ENCODE assay signal across 8 mouse cellular contexts in the genomic region with DNA sequence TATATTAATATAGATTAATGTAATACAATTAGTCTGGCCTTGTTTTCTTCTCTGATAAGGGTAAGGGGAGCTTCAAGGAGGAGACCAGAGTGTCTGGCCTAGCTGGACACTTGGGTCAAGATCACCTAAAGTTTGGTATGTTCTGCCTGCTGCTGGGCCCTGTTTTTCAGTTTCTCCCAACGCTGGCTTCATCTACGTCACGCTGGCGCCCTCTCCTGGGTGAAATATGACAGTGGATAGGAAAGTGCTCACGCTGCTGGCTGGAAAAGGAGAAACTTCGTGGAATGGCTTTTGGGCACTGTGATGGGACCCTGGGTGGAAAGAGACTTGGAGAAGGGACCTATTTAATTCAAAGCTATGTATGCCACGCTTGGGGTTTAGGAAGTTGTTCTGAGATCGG. TPM values are rescaled to one million over a fixed set of nuclear protein-coding genes. Genes with fewer than 3 reads are reported as not detected.
DNase-seq lines count a peak whose midpoint lies in the region; ATAC-seq and TF ChIP-seq lines count a peak whose summit lies in the region.

No protein-coding gene starts in this region.

- DNase-seq in CH12.LX (ENCODE audit: extremely low read depth), result peak; percentile 90
- DNase-seq in large intestine, adult 2 months (ENCODE audit: low read depth, low spot score), result peak; percentile 45
- DNase-seq in ovary, postnatal 36 days (ENCODE audit: low spot score), result peak; percentile 84
- DNase-seq in thymus, postnatal 10 days (ENCODE audit: low spot score in 2 of 2), result peak; percentile 45 to 77

- TF ChIP-seq POLR2A in CH12.LX (IDR thresholded peaks at IDR 0.05; ENCODE audit: low read depth, low read length), result no peak
- TF ChIP-seq POLR2A in bone marrow, adult 2 months (IDR thresholded peaks at IDR 0.05; ENCODE audit: borderline replicate concordance, control insufficient read depth, low read depth, low read length), result no peak
- TF ChIP-seq POLR2A in embryonic fibroblast, embryonic 13.5 days (IDR thresholded peaks at IDR 0.05; ENCODE audit: low read depth, low read length), result no peak

- no peak for TF ChIP-seq EP300 in CH12.LX (IDR thresholded peaks at IDR 0.05; ENCODE audit: low read length)

- no peaks in the 10 kb centered on the region for H3K79me2 ChIP-seq in CH12.LX (replicated peaks; ENCODE audit: control insufficient read depth, extremely low read depth, insufficient read depth, poor library complexity, severe bottlenecking)

- H3K27me3 ChIP-seq in CH12.LX (replicated peaks), result no peaks in the 10 kb centered on the region
- no peaks in the 10 kb centered on the region for H3K27me3 ChIP-seq in heart, embryonic 12.5 days (replicated peaks)
- H3K27me3 ChIP-seq in liver, embryonic 16.5 days (ENCODE audit: control insufficient read depth, insufficient read depth, low read depth, low read length), result no peaks in the 10 kb centered on the region

- peak overlapping the region; percentile 69 for H3K4me2 ChIP-seq in CH12.LX (ENCODE audit: insufficient read depth, low read depth, poor library complexity, severe bottlenecking)
- peak overlapping the region; percentile 47 for H3K4me2 ChIP-seq in heart, embryonic 12.5 days
- peak overlapping the region; percentile 27; the same call in 1 of the 2 replicates for H3K4me2 ChIP-seq in liver, embryonic 16.5 days (ENCODE audit: low read depth, low read length)

- no peak for ATAC-seq in heart, embryonic 12.5 days (ENCODE audit: insufficient number of reproducible peaks, low FRiP score)
- no peak for ATAC-seq in liver, embryonic 16.5 days (ENCODE audit: low read depth)

- no peaks in the 10 kb centered on the region for H3K9me3 ChIP-seq in CH12.LX (replicated peaks; ENCODE audit: low read length)
- no peaks in the 10 kb centered on the region for H3K9me3 ChIP-seq in heart, embryonic 12.5 days (replicated peaks)
- no peaks in the 10 kb centered on the region for H3K9me3 ChIP-seq in liver, embryonic 16.5 days (replicated peaks; ENCODE audit: control insufficient read depth, low read length)

- in situ Hi-C loops in CH12.LX (cut with MboI; ENCODE audit: low pct_ligation_motif_present, low pct_unique_long_range_greater_than_20kb, low sequenced_read_pairs), result no loop called here

- dilution Hi-C loops in CH12.LX (cut with MboI; ENCODE audit: extremely low pct_ligation_motif_present, extremely low pct_unique_long_range_greater_than_20kb, low sequenced_read_pairs), result no loop called here

- TF ChIP-seq CTCF in CH12.LX (conservative IDR thresholded peaks at IDR 0.05 in 1 of 2, IDR thresholded peaks at IDR 0.05 in 1 of 2; ENCODE audit: low read depth in 2 of 2, low read length in 2 of 2), result peak; percentile 54 to 99
- TF ChIP-seq CTCF in bone marrow, adult 2 months (IDR thresholded peaks at IDR 0.05; ENCODE audit: control insufficient read depth, insufficient read depth, low read length), result peak; percentile 96
- TF ChIP-seq CTCF in embryonic fibroblast, embryonic 13.5 days (IDR thresholded peaks at IDR 0.05; ENCODE audit: borderline replicate concordance, insufficient read depth, low read length), result peak; percentile 88

- no peak overlapping the region for H3K27ac ChIP-seq in CH12.LX (ENCODE audit: insufficient read depth, low read depth)
- H3K27ac ChIP-seq in bone marrow, adult 2 months (ENCODE audit: control insufficient read depth, insufficient read depth, low read depth, low read length, poor library complexity), result no peak overlapping the region
- H3K27ac ChIP-seq in embryonic fibroblast, embryonic 13.5 days (ENCODE audit: insufficient read depth, low read length), result 0 out of 2 replicates have a peak overlapping the region, but pooled peaks have one; percentile 84
- no peak overlapping the region for H3K27ac ChIP-seq in heart, embryonic 12.5 days (ENCODE audit: poor library complexity, severe bottlenecking)
- H3K27ac ChIP-seq in liver, embryonic 16.5 days (ENCODE audit: low read length), result no peak overlapping the region

- H3K4me3 ChIP-seq in CH12.LX (replicated peaks in 1 of 3; ENCODE audit: low read depth in 2 of 3, low read length in 2 of 3, poor library complexity in 1 of 3), result peak overlapping the region in 1 of 3 experiments; percentile 12
- H3K4me3 ChIP-seq in bone marrow, adult 2 months (replicated peaks; ENCODE audit: control insufficient read depth, low read depth, low read length), result no peak overlapping the region
- H3K4me3 ChIP-seq in embryonic fibroblast, embryonic 13.5 days (ENCODE audit: insufficient read depth, low read length), result no peak overlapping the region
- H3K4me3 ChIP-seq in heart, embryonic 12.5 days, result no peak overlapping the region
- no peak overlapping the region for H3K4me3 ChIP-seq in liver, embryonic 16.5 days (ENCODE audit: low read depth, low read length)

- peaks cover 3 to 11% of the 10 kb centered on the region in 2 experiments; a peak in 2 of 4 replicates for H3K4me1 ChIP-seq in CH12.LX (ENCODE audit: control insufficient read depth in 1 of 2, insufficient read depth in 2 of 2)
- no peaks in the 10 kb centered on the region for H3K4me1 ChIP-seq in bone marrow, adult 2 months (ENCODE audit: control insufficient read depth, insufficient read depth, low read length)
- peaks cover 21% of the 10 kb centered on the region for H3K4me1 ChIP-seq in embryonic fibroblast, embryonic 13.5 days (ENCODE audit: control insufficient read depth, insufficient read depth, low read length)
- peaks cover 17% of the 10 kb centered on the region for H3K4me1 ChIP-seq in heart, embryonic 12.5 days (replicated peaks)
- peaks cover 9% of the 10 kb centered on the region for H3K4me1 ChIP-seq in liver, embryonic 16.5 days (ENCODE audit: control insufficient read depth, low read depth, low read length)

- TF ChIP-seq RAD21 in CH12.LX (IDR thresholded peaks at IDR 0.05; ENCODE audit: low read depth, low read length), result peak; percentile 100

- WGBS in bone marrow, adult 2 months, result 1% methylated on average over 8 of the region's 8 CpGs
- 1% methylated on average over 8 of the region's 8 CpGs for WGBS in heart, embryonic 12.5 days
- WGBS in large intestine, adult 2 months, result under 1% methylated on average over 8 of the region's 8 CpGs
- 1% methylated on average over 8 of the region's 8 CpGs for WGBS in liver, embryonic 16.5 days (ENCODE audit: insufficient replicate concordance)

- no peaks in the 10 kb centered on the region for H3K36me3 ChIP-seq in CH12.LX (replicated peaks in 1 of 2; ENCODE audit: control insufficient read depth in 1 of 2, insufficient read depth in 1 of 2, low read length in 1 of 2)
- no peaks in the 10 kb centered on the region for H3K36me3 ChIP-seq in heart, embryonic 12.5 days
- H3K36me3 ChIP-seq in liver, embryonic 16.5 days (ENCODE audit: control insufficient read depth, insufficient read depth), result no peaks in the 10 kb centered on the region

- H3K9ac ChIP-seq in CH12.LX (ENCODE audit: insufficient read depth, low read depth), result no peak overlapping the region
- no peak overlapping the region for H3K9ac ChIP-seq in heart, embryonic 12.5 days
- peak overlapping the region; percentile 25; the same call in 1 of the 2 replicates for H3K9ac ChIP-seq in liver, embryonic 16.5 days (ENCODE audit: low read depth, low read length)

TF ChIP-seq in CH12.LX, 34 proteins besides CTCF, POLR2A, EP300 and RAD21 (continues in another document):
- TF ChIP-seq ETS1 (conservative IDR thresholded peaks at IDR 0.05; ENCODE audit: low read depth, low read length) (no peak), ZNF384 (IDR thresholded peaks at IDR 0.05; ENCODE audit: low read depth, low read length) (no peak), MXI1 (IDR thresholded peaks at IDR 0.05; ENCODE audit: low read depth, low read length) (no peak; the same call in 1 of the 2 replicates), UBTF (IDR thresholded peaks at IDR 0.05; ENCODE audit: low read depth, low read length) (no peak), PAX5 (IDR thresholded peaks at IDR 0.05; ENCODE audit: low read length) (no peak), GABPA (IDR thresholded peaks at IDR 0.05; ENCODE audit: insufficient replicate concordance, low read depth, low read length) (no peak), POLR2AphosphoS2 (IDR thresholded peaks at IDR 0.05; ENCODE audit: low read depth, low read length) (no peak), ZMIZ1 (IDR thresholded peaks at IDR 0.05; ENCODE audit: low read depth, low read length) (no peak), MYC (IDR thresholded peaks at IDR 0.05; ENCODE audit: low read depth, low read length) (no peak), E2F4 (IDR thresholded peaks at IDR 0.05; ENCODE audit: insufficient replicate concordance, low read depth, low read length) (no peak), TCF12 (IDR thresholded peaks at IDR 0.05; ENCODE audit: low read depth, low read length) (peak; percentile 29; the same call in 1 of the 2 replicates), SIN3A (IDR thresholded peaks at IDR 0.05; ENCODE audit: low read length) (no peak), TBP (conservative IDR thresholded peaks at IDR 0.05; ENCODE audit: low read depth, low read length) (no peak), NELFE (IDR thresholded peaks at IDR 0.05; ENCODE audit: low read depth, low read length) (peak; percentile 59; the same call in 1 of the 2 replicates), USF1 (IDR thresholded peaks at IDR 0.05; ENCODE audit: low read depth, low read length) (no peak), CHD1 (IDR thresholded peaks at IDR 0.05; ENCODE audit: low read depth, low read length) (no peak)

RNA-seq across cellular contexts. Expression of a gene that starts 36.8 kb away (rescaled TPM):
- total RNA-seq in CH12.LX (2012; rRNA removed) (2.4 and 3.2 TPM in 2 replicates), CH12.LX (2014; rRNA removed) (1.4 and 1.8 TPM in 2 replicates)
- polyA plus RNA-seq in CH12.LX (2012; ENCODE audit: insufficient read length, low read depth), result 2.8 TPM in 2 replicates
- polyA plus RNA-seq in bone marrow, adult 2 months (2011; ENCODE audit: insufficient read depth, insufficient read length, low replicate concordance, missing spikeins), result 1.8 and 6.9 TPM in 2 replicates
- polyA plus RNA-seq in embryonic fibroblast, embryonic 13.5 days (2011; ENCODE audit: insufficient read length, low read depth, missing spikeins), result 75.9 and 142 TPM in 2 replicates
- polyA plus RNA-seq in heart, embryonic 12.5 days (2016; fragmentation: Nextera tagmentation; extraction: Ambion mirVana), result 0.77 and 1.1 TPM in 2 replicates
- polyA plus RNA-seq in large intestine, adult 2 months (2012; rRNA removed), result 4.1 and 5.6 TPM in 2 replicates
- polyA plus RNA-seq in liver, embryonic 16.5 days (2015; fragmentation: Nextera tagmentation; extraction: Ambion mirVana), result 0.91 and 1.2 TPM in 2 replicates

RNA-seq across cellular contexts. Expression of a gene that starts 55.9 kb away (rescaled TPM):
- total RNA-seq in CH12.LX (2012; rRNA removed) (2.1 and 2.6 TPM in 2 replicates), CH12.LX (2014; rRNA removed) (3.9 and 4.6 TPM in 2 replicates)
- polyA plus RNA-seq in CH12.LX (2012; ENCODE audit: insufficient read length, low read depth), result 4.5 and 7.1 TPM in 2 replicates
- 31.5 and 59.2 TPM in 2 replicates for polyA plus RNA-seq in bone marrow, adult 2 months (2011; ENCODE audit: insufficient read depth, insufficient read length, low replicate concordance, missing spikeins)
- 494 and 636 TPM in 2 replicates for polyA plus RNA-seq in embryonic fibroblast, embryonic 13.5 days (2011; ENCODE audit: insufficient read length, low read depth, missing spikeins)
- polyA plus RNA-seq in heart, embryonic 12.5 days (2016; fragmentation: Nextera tagmentation; extraction: Ambion mirVana), result 108 and 115 TPM in 2 replicates
- 28.1 and 40.3 TPM in 2 replicates for polyA plus RNA-seq in large intestine, adult 2 months (2012; rRNA removed)
- polyA plus RNA-seq in liver, embryonic 16.5 days (2015; fragmentation: Nextera tagmentation; extraction: Ambion mirVana), result 18.8 and 19.9 TPM in 2 replicates
